Mouse (Mus musculus) liver, adult (tissue): ENCODE data around the gene Gm4869.
A peak's percentile ranks its signal among the peaks of the same experiment; 100 is the strongest.

ENCODE experiments used
- GATA4 ChIP-seq: IDR thresholded peaks from 2 replicates; pipeline ENCODE4 v1.6.1; 2014; ENCODE audit warnings: mild to moderate bottlenecking, low read length; ENCODE audit not compliant: insufficient replicate concordance

Gm4869 gene

DNA sequence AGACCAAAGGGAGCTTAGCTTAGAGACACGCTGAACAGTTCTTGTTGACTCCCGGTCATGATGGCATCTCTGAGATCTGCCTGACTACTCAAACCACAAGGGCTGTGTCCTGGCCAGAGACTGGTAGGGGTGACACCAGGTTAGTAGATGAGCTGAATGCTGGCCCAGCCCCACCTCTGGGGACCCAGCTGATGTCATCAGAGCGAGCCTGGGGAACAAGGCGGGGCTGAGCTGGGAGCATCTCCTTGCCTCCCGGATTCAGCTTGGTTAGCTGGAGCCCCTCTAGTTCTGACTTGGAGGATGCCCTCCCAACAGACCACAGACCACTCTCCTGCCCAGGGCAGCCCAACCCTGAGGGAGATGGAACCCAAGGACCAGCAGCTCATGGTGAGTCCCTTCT is at the start of gene Gm4869:
Gene Gm4869 (plus strand): TSS at position 301 of the 400 bp plus-strand sequence.
- no peak for TF ChIP-seq GATA4

DNA sequence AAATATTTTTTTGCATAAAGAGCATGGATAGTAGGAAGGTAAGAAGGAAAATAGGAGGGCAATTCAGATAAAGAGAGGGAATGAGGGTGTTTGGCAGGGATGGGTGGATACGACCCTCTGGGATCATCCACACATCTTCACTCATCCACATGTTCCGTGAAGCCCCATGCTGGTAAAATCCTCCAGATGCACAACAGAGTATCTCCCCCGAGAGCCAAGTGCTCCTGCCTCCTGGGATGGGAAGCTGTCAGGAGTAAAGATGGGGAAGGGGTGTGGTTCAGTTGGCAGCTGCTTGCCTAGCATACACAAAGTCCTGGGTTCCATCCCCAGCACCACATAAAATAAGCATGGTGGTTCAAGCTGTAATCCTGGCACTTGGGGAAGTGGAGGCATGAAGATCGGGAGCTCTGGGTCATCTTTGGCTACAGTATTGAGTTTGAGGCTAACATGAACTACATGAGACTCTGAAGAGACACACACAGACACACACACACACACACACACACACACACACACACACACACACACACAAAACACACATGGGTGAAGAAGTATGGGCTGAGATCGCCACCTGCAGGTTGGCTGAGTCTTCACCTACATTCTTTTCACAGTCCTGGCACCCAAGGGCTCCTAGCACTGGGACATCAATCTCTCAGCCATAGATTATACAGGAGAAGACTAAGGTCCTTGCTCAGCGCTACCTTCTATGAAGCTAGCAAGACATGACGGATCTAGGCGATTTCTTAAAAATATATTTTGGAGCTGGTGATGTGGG is 49.1 kb upstream of the Gm4869 start:
- TF ChIP-seq GATA4: no peak

- TF ChIP-seq GATA4: no peak
Observed at GRCm38 (mm10) chr5:140402640-140403270, 42.7 kb upstream of the Gm4869 start.

DNA sequence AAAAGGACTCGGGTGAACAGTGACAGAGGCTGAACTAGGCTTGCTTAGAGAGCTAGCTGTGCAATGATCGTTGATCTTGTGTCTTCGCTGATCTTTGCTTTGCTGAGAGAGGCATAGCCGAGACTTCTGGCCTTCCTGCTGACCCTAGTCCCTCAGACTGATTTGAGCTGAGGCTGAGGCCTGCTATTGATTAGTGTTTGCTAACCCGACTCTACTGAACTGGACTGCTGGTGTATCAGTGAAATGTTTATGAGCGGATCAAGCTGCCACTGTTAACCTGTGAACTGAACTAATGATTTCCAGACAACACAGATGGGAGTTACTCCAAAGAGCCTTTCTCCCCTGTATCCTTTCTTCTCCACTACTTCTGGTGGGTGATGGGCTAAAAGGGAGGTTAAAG is 40.3 kb upstream of the Gm4869 start:
- no peak for TF ChIP-seq GATA4

- no peak for TF ChIP-seq GATA4
Observed at GRCm38 (mm10) chr5:140406666-140407065, 38.8 kb upstream of the Gm4869 start.

DNA sequence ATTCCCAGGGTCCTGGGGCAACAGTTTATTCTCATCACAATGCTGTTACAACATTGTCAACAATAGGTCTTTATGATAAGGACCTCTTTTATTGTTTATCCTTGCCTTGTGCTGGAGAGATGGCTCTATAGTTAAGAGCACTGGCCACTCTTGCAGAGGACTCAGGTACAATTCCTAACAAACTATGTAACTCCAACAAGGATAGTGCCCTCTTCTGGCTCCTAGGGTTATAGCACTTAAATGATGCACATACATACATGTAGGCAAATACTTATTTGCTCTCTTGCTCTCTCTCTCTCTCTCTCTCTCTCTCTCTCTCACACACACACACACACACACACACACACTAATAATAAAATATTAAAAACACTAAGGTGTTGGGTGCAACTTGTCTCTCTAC is 36.6 kb upstream of the Gm4869 start:
- TF ChIP-seq GATA4: no peak

DNA sequence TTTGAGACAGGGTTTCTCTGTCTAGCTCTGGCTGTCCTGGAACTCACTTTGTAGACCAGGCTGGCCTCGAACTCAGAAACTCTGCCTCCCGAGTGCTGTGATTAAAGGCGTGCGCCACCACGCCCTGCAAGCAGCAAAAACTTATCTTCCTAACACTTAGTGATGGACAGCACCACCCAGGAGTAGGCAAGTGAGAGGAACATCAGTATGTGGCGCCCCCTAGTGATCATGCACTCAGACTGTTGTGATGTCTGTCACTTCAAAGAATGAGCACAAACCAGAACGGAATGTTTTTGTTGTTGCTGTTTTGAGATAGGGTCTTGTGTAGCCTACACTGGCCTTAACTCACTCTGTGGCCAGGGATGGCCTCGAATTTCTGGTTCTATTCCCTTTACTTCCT is 34.1 kb upstream of the Gm4869 start:
- TF ChIP-seq GATA4: no peak

GRCm38 (mm10) chr5:140414647-140415046 is 30.8 kb upstream of the Gm4869 start:
- peak; percentile 53; the same call in 1 of the 2 replicates for TF ChIP-seq GATA4

DNA sequence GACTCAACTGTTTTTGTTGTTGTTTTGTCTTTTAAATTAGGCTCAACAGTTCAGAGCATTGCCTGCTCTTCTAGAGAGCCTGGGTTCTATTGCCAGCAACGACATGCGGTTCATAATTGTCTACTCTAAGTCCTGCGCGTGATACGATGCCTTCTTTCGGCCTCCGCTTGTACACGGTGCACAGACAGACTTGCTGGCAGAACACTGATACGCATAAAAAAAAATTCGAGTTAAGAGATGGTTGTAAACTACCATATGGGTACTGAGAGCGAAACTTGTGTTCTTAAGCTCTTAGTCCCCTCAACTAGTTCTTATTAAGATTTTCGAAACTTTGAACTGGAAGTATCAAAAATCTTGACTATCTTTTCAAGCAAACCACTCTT is 27.3 kb upstream of the Gm4869 start:
- no peak for TF ChIP-seq GATA4

DNA sequence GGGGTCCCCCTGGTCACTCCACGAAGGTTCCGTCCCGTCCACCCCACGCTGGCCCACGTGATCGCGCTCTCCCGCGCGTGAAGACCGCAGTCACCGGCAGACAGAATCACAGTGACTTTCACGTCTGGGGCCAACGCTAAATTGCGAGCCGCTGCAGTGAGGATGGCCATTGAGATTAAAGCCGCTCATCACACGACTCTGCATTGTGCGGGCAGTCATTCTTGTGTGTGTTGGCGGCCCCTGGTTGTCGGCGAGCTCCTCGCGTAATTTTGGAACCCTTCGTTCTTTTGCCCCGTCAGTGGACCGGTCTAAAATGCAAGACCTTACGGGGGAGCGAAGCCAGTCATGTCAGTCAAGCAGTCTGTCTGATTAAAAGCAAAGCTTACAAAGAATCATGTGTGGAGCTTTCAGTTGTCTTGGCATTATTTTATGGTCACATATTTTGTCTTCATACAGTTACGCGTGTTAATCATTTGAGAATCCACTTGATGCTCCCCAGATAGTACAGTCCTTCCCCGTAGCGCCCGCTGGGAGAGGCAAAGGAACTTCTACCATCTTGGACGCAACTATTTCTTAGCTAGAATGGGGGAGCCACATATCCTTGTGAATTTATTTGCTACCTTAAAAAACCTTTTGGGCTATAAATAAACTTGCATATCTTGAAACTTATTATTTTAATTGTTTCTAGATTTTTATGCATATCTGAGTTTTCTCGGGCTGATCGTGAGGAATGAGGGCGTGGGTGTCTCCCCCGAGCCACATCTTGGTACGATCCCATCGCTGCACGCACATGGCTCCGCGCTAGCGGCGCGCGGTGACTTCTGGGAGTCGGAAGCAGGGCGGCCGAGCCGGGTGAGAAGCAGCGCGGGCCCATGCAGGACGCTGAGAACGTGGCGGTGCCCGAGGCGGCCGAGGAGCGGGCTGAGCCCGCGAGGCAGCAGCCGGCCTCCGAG is 26.7 kb upstream of the Gm4869 start, which contains the start of gene Eif3b:
Gene Eif3b (plus strand): TSS at position 840 of the 953 bp plus-strand sequence.
- no peak for TF ChIP-seq GATA4

DNA sequence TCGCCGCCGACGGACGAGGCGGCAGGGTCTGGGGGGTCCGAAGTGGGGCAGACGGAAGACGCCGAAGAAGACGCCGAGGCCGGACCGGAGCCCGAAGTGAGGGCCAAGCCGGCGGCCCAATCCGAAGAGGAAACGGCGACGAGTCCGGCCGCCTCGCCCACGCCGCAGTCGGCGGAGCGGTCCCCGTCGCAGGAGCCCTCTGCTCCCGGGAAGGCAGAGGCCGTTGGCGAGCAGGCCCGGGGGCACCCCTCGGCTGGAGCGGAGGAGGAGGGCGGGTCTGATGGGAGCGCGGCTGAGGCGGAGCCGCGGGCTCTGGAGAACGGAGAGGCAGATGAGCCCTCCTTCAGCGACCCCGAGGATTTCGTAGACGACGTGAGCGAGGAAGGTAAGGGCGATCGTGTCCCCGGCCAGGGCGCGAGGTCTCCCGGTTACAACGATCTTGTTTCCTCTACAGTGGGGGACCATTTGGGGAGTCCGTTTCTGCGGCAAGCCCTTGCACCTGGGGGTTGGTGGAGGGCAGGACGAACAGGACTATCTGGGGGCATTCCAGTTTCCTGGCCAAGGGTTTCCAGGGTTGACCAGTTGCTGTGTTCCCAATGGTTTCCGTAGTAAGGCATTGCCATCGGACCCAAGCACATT is 25.9 kb upstream of the Gm4869 start:
- TF ChIP-seq GATA4: no peak

- TF ChIP-seq GATA4: no peak
Observed at GRCm38 (mm10) chr5:140420616-140421015, 24.8 kb upstream of the Gm4869 start.

DNA sequence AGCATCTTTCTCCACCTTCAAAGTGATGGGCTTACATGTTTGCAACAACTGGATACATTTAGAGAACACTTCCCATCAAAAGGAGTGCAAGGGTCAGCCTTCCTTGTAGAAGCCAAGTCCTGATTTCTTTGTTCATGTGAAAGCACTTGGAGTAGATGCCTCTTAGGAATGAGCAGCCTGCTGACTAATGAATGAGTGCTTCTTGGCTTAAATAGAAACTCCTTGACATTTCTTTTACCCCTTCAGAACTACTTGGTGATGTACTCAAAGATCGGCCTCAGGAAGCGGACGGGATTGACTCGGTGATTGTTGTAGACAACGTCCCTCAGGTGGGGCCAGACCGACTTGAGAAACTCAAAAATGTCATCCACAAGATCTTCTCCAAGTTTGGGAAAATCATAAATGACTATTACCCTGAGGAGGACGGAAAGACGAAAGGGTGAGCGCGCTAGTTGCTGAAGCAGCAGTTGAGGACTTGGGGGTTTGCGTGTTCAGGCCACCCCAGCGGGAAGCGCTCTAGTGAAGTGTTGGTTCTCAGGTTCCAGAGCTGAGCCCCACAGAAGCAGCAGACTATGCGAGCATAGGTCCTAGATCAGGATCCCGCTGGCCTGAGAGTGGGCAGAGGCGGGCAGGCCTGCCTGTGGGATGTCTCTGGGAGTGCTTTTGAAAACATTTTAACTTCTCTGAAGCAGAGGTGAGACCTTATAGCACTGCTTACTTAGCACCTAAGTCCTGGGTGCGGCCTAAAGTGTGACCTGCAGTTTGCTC is 20.2 kb upstream of the Gm4869 start:
- TF ChIP-seq GATA4: no peak

- TF ChIP-seq GATA4: no peak
Observed at GRCm38 (mm10) chr5:140441406-140441805, 4.0 kb upstream of the Gm4869 start.
